Mouse (Mus musculus) MEL (cell line): ENCODE data around the gene Arhgap23.

Source experiments
- BHLHE40 ChIP-seq: IDR thresholded peaks from 2 replicates; pipeline ENCODE4 v1.6.1; 2012; ENCODE audit warnings: low read depth, mild to moderate bottlenecking, inconsistent platforms, low read length, improper control_type of control experiment, borderline replicate concordance
- CTCF ChIP-seq, 3 experiments: IDR thresholded peaks in 2 of 3; conservative IDR thresholded peaks in 1 of 3; 2 replicates each; pipeline ENCODE4 v1.5.1; 2011 to 2012; ENCODE audit warnings: low read length in 3 of 3, low read depth in 2 of 3, mild to moderate bottlenecking in 2 of 3, improper control_type of control experiment in 1 of 3, inconsistent platforms in 1 of 3, mixed read lengths in 1 of 3, moderate library complexity in 1 of 3; ENCODE audit not compliant: control insufficient read depth in 1 of 3, insufficient read depth in 1 of 3, poor library complexity in 1 of 3, severe bottlenecking in 1 of 3
- EP300 ChIP-seq, 2 experiments: IDR thresholded peaks; 2 replicates each; pipeline ENCODE4 v1.6.1; 2011; ENCODE audit warnings: improper control_type of control experiment in 2 of 2, low read length in 2 of 2, low read depth in 1 of 2, mild to moderate bottlenecking in 1 of 2
- GATA1 ChIP-seq: IDR thresholded peaks from 2 replicates; pipeline ENCODE4 v1.6.1; 2011; ENCODE audit warnings: low read depth, low read length, improper control_type of control experiment
- MAX ChIP-seq: IDR thresholded peaks from 2 replicates; pipeline ENCODE4 v1.6.1; 2011; ENCODE audit warnings: low read length, improper control_type of control experiment
- ZNF384 ChIP-seq: IDR thresholded peaks from 2 replicates; pipeline ENCODE4 v1.6.1; 2012; ENCODE audit warnings: low read depth, mild to moderate bottlenecking, inconsistent platforms, low read length, improper control_type of control experiment

DNA sequence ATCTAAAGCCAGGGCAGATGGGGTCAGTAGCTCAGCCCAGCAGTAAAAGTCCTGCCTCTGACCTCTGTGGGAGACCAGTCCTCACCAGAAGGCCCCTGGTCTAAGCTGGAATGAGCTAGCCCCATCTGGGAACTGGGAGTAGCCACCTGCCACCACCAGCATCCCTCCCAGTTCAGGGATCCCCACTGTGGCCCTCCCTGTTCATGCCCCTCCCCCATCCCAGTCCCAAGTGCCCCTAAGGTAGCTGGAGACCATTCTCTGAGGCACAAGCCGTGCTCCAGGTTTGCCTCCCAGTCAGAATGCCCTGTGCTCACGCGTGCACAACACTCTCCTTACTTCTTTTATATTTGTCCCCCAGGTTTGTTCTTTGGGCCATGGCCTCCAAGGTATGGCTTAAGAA lies 97.7 kb downstream of the Arhgap23 start:
- no peak for TF ChIP-seq EP300 (IDR thresholded peaks at IDR 0.05; ENCODE audit: low read depth in 1 of 2, low read length in 2 of 2)
- no peak for TF ChIP-seq GATA1
- TF ChIP-seq BHLHE40: no peak
- no peak for TF ChIP-seq CTCF (IDR thresholded peaks at IDR 0.05 in 2 of 3, conservative IDR thresholded peaks at IDR 0.05 in 1 of 3; ENCODE audit: control insufficient read depth in 1 of 3, insufficient read depth in 1 of 3, low read depth in 2 of 3, low read length in 3 of 3, poor library complexity in 1 of 3, severe bottlenecking in 1 of 3)
- TF ChIP-seq MAX: no peak
- no peak for TF ChIP-seq ZNF384
